Mouse (Mus musculus) lung, adult 2 months (tissue): ENCODE results near the gene Klhl29. TPM values are rescaled to one million over a fixed set of nuclear protein-coding genes. Genes with fewer than 3 reads are reported as not detected.

Experiments used
- DNase-seq: peaks from one replicate; pipeline ENCODE4 v3.0.0; 2022
- H3K4me1 ChIP-seq: fragments of 200-500 bp; 2 replicates; pipeline ENCODE4 v1.6.1; 2011; ENCODE audit warnings: low read length; ENCODE audit not compliant: control insufficient read depth, insufficient read depth
- H3K4me3 ChIP-seq: fragments of 200-500 bp; replicated peaks from 2 replicates; pipeline ENCODE3; 2011; ENCODE audit warnings: low read depth, mild to moderate bottlenecking, control low read depth, low read length; ENCODE audit errors: extremely low read depth
- CTCF ChIP-seq: fragments of 200-500 bp; IDR thresholded peaks from 2 replicates; pipeline ENCODE4 v1.5.1; 2011; ENCODE audit warnings: mild to moderate bottlenecking, low read length, control low read depth; ENCODE audit not compliant: insufficient read depth
- POLR2A ChIP-seq: fragments of 200-500 bp; IDR thresholded peaks from 2 replicates; pipeline ENCODE4 v1.6.1; 2011; ENCODE audit warnings: low read depth, mild to moderate bottlenecking, control low read depth, low read length, borderline replicate concordance; ENCODE audit errors: extremely low read depth
- WGBS: fragments of 180-500 bp; shearing (Covaris S2); methylation state at CpG from one replicate; pipeline ENCODE4 v1.1.7; 2018; 5-methylcytosine and 5-hydroxymethylcytosine counted together
- polyA plus RNA-seq: library from polyadenylated mRNA; depleted of rRNA; stranded (reverse); fragments of >200 nt; gene quantifications from 2 replicates; pipeline ENCODE4 v1.2.3, GENCODE M21; 2012

Klhl29 gene
- polyA plus RNA-seq, 1 experiment, result 4.6 TPM

- WGBS, result 42% methylated on average over 8 of the region's 8 CpGs
- Histone ChIP-seq H3K4me3 (no peak overlapping the region), H3K4me1 (0 out of 2 replicates have a peak, but pooled peaks cover 3% of the 10 kb centered on the region)
- DNase-seq, result no peak
- TF ChIP-seq CTCF (no peak), POLR2A (no peak)
Observed at GRCm38 (mm10) chr12:5336927-5337712, 38.4 kb downstream of the Klhl29 start.

GRCm38 (mm10) chr12:5336331-5336730 lies 39.2 kb downstream of the Klhl29 start:
- Histone ChIP-seq H3K4me3 (no peak overlapping the region), H3K4me1 (0 out of 2 replicates have a peak, but pooled peaks cover 3% of the 10 kb centered on the region)
- TF ChIP-seq CTCF (no peak), POLR2A (no peak)
- 65% methylated on average over 6 of the region's 6 CpGs for WGBS
- DNase-seq, result no peak

DNA sequence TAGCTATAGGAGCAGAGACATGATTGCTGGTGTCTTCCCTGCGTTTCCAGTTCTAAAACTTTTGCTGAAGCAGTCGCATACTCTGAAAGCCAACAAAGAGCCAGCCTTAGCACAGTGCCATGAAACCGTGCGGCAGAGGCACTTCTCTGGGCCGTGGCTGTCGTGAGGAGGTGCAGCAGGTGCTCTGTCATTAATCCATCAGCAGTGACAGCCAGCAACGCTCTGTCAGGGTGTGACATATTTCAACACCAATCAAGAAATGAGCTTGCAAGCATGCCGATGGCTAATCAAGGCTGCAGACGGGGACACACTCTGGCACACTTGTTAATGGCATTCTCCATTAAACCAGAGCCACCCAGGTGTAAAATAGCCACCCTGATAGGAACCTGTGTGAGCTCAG lies 40.5 kb downstream of the Klhl29 start:
- H3K4me1 ChIP-seq, result 0 out of 2 replicates have a peak, but pooled peaks cover 3% of the 10 kb centered on the region
- WGBS, result 72% methylated on average over 9 of the region's 9 CpGs
- DNase-seq, result no peak
- TF ChIP-seq POLR2A (no peak), CTCF (no peak)
- H3K4me3 ChIP-seq, result no peak overlapping the region

DNA sequence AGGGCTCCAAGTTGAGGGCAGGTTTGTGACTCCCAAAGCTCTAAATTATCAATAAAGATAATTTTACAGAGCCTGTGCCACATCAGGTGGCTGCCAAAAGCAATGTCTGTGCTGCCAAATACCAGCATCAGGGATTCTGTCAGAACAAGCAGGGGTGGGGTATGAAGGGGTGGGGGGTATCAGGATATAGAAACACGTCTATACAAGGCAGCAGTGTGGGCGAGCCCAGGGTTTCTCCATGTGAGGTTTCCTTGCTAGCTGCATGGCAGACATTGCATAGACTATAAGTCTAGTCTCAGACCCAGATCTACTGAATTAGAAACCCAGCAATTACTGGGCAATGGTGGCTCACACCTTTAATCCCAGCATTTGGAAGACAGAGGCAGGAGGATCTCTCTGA lies 41.3 kb downstream of the Klhl29 start:
- 81% methylated on average over 2 of the region's 2 CpGs for WGBS
- DNase-seq, result no peak
- 0 out of 2 replicates have a peak, but pooled peaks cover 3% of the 10 kb centered on the region for H3K4me1 ChIP-seq
- TF ChIP-seq CTCF (no peak), POLR2A (no peak)
- H3K4me3 ChIP-seq, result no peak overlapping the region

- no peaks in the 10 kb centered on the region for H3K4me1 ChIP-seq
- H3K4me3 ChIP-seq, result no peak overlapping the region
- no peak for DNase-seq
- TF ChIP-seq CTCF (no peak), POLR2A (no peak)
- WGBS, result 69% methylated on average over 13 of the region's 13 CpGs
Observed at GRCm38 (mm10) chr12:5331810-5332484, 43.5 kb downstream of the Klhl29 start.

- WGBS, result 86% methylated on average over 6 of the region's 6 CpGs
- no peak overlapping the region for H3K4me3 ChIP-seq
- no peak for DNase-seq
- no peak for TF ChIP-seq CTCF
- no peak for TF ChIP-seq POLR2A
- no peaks in the 10 kb centered on the region for H3K4me1 ChIP-seq
Observed at GRCm38 (mm10) chr12:5330496-5331070, 44.9 kb downstream of the Klhl29 start.

DNA sequence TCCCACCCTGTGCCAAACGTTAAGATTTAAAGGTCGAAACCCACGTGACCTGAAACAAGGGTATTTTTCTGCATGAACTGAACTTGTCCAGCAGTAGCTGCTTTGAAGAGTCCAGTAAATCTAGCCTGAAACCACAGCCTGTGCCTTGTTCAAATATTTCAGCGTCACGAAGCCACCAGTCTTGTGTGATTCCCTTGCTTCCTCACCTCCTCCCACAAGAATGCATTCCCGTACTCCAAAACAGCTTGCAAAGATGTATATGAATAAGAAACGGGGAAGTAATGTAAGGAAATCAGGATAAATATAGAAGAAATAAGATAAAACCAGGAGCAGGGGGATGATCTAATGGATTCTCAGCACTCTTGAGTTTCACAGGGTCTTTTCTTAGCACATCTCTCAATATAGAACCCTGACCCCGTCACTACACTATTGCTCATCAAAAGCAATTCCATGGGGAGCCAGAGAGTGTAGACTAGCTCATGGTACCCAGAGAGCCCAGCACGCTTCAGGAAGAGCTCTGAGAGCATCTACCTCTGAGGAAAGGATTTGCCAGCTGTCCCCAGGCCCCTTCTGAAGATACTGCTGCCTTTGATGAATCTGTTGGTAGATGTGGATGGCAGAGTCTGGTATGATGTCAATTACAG lies 52.9 kb downstream of the Klhl29 start:
- WGBS, result 70% methylated on average over 9 of the region's 9 CpGs

GRCm38 (mm10) chr12:5321017-5321416 lies 54.5 kb downstream of the Klhl29 start:
- 91% methylated on average over 3 of the region's 3 CpGs for WGBS
- Histone ChIP-seq H3K4me3 (no peak overlapping the region), H3K4me1 (no peaks in the 10 kb centered on the region)
- no peak for DNase-seq
- no peak for TF ChIP-seq CTCF
- TF ChIP-seq POLR2A, result no peak

More for the DNA sequence above, 52.9 kb downstream of the Klhl29 start:
- Histone ChIP-seq H3K4me3 (no peak overlapping the region), H3K4me1 (no peaks in the 10 kb centered on the region)
- no peak for TF ChIP-seq POLR2A
- TF ChIP-seq CTCF, result no peak
- no peak for DNase-seq

DNA sequence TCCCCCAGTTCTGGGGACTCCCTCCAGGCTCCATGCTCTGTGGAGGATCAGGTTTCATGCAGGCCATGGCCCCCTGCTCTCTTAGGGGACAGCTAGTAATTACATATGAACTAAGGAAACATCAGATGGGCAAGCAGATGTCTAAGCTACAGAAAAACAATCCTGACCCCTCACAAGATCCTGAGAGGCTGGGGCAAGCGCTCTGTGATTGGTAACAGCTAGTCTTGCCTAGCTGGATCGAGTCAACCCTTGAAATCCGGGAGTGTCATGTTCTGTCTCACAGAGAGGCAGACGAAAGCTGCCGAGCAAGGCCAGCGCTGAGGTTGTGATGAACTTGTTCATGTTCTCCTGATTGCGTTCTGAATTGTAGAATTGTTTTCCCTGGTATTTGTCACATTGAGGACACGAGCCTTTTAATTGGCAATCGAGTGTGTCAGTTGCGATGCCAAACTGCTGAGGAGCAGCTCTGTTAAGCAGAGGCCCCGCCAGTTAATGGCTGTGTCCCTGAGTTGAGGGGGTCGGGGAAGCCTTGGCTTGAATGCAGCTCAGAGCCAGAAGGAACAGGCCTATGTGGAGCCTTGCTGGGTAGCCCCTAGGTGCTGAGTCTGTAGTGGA lies 56.0 kb downstream of the Klhl29 start:
- no peak for TF ChIP-seq CTCF
- no peaks in the 10 kb centered on the region for H3K4me1 ChIP-seq
- DNase-seq, result no peak
- 50% methylated on average over 12 of the region's 12 CpGs for WGBS
- H3K4me3 ChIP-seq, result no peak overlapping the region
